Mouse (Mus musculus) hindbrain, embryonic 12.5 days (tissue): ENCODE results near the gene Kif17. TPM values are rescaled to one million over a fixed set of nuclear protein-coding genes. Genes with fewer than 3 reads are reported as not detected.

Source experiments
- ATAC-seq: fragments of 200-750 bp; cut with Nextera tagmentation; 2 replicates; pipeline ENCODE4 v1.8.0; 2017; ENCODE audit warnings: moderate TSS enrichment; ENCODE audit not compliant: low FRiP score
- H3K27ac ChIP-seq: fragments of 300-500 bp; sonication (generic); 2 replicates; pipeline ENCODE4 v1.5.1; 2016; ENCODE audit warnings: mild to moderate bottlenecking
- H3K27me3 ChIP-seq: fragments of 300-500 bp; sonication (generic); 2 replicates; pipeline ENCODE4 v1.6.1; 2016; ENCODE audit warnings: mild to moderate bottlenecking
- H3K36me3 ChIP-seq: fragments of 300-500 bp; sonication (generic); 2 replicates; pipeline ENCODE4 v1.6.1; 2016; ENCODE audit warnings: mild to moderate bottlenecking
- H3K4me1 ChIP-seq: fragments of 300-500 bp; sonication (generic); 2 replicates; pipeline ENCODE4 v1.6.1; 2016
- H3K4me2 ChIP-seq: fragments of 300-500 bp; sonication (generic); replicated peaks from 2 replicates; pipeline ENCODE4 v1.6.1; 2016; ENCODE audit warnings: mild to moderate bottlenecking
- H3K4me3 ChIP-seq: fragments of 300-500 bp; sonication (generic); 2 replicates; pipeline ENCODE4 v1.5.1; 2016; ENCODE audit warnings: mild to moderate bottlenecking
- H3K9ac ChIP-seq: fragments of 300-500 bp; sonication (generic); 2 replicates; pipeline ENCODE4 v1.6.1; 2016; ENCODE audit warnings: mild to moderate bottlenecking, moderate library complexity
- H3K9me3 ChIP-seq: fragments of 300-500 bp; sonication (generic); replicated peaks from 2 replicates; pipeline ENCODE4 v1.6.1; 2016; ENCODE audit warnings: mild to moderate bottlenecking
- WGBS: fragments of 180-500 bp; shearing (Covaris S2); methylation state at CpG from one replicate; pipeline ENCODE4 v1.1.7; 2016; 5-methylcytosine and 5-hydroxymethylcytosine counted together
- polyA plus RNA-seq: library from polyadenylated mRNA; unstranded; fragments of >200 nt; fragmentation: Nextera tagmentation; extraction: Ambion mirVana; gene quantifications from 2 replicates; pipeline ENCODE4 v1.2.1, GENCODE M21; 2016

The Kif17 gene
- polyA plus RNA-seq, 1 experiment from 2014 or later, result 1.5 TPM

- H3K4me2 ChIP-seq, result peak within 1 kb of the TSS; percentile 94
- WGBS, result under 1% methylated on average over 64 of the region's 64 CpGs
- H3K36me3 ChIP-seq, result peaks cover 26% of the 10 kb centered on the region
- H3K9me3 ChIP-seq, result no peaks in the 10 kb centered on the region
- H3K4me3 ChIP-seq, result peak within 1 kb of the TSS; percentile 94
- peak; percentile 98 for ATAC-seq
- H3K27ac ChIP-seq, result peak within 1 kb of the TSS; percentile 88
- no peaks in the 10 kb centered on the region for H3K27me3 ChIP-seq
- peaks cover 24% of the 10 kb centered on the region for H3K4me1 ChIP-seq
- H3K9ac ChIP-seq, result peak within 1 kb of the TSS; percentile 97
These were observed 54.3 kb downstream of the Kif17 start, which contains the start of gene Ddost for GRCm38 (mm10) chr4:138304340-138305104. Ddost (plus strand) TSS chr4:138304730.

DNA sequence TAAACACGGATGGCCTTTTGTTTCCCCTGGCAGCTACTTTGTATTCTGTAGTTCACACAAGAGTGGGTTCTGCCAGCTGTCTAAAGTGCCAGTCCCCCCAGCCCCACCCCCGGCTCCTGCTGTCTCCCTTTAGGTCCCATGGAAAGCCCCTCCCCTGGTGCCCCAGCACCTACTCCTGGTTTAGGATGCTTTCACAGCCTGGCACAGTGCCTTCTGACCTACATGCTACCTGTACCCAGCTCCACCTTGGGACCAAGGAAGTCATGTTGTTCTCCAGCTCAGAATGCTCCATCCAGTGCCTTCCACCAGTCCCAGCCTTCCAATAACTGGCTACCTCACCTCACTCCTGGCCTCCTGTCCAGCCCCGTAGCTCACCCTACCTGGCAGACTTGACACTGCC lies 56.8 kb downstream of the Kif17 start:
- Histone ChIP-seq H3K9ac (no peak overlapping the region), H3K36me3 (peaks cover 49% of the 10 kb centered on the region), H3K4me1 (peaks cover 24% of the 10 kb centered on the region), H3K27ac (no peak overlapping the region), H3K9me3 (no peaks in the 10 kb centered on the region), H3K4me2 (no peak overlapping the region), H3K27me3 (no peaks in the 10 kb centered on the region), H3K4me3 (no peak overlapping the region)
- WGBS, result 86% methylated on average over 3 of the region's 3 CpGs
- ATAC-seq, result no peak

- Histone ChIP-seq H3K4me2 (no peak overlapping the region), H3K4me3 (no peak overlapping the region), H3K27me3 (no peaks in the 10 kb centered on the region), H3K27ac (no peak overlapping the region), H3K4me1 (peaks cover 24% of the 10 kb centered on the region), H3K36me3 (peaks cover 57% of the 10 kb centered on the region), H3K9me3 (no peaks in the 10 kb centered on the region), H3K9ac (no peak overlapping the region)
- ATAC-seq, result no peak
- WGBS, result 91% methylated on average over 12 of the region's 12 CpGs
These were observed 57.5 kb downstream of the Kif17 start for GRCm38 (mm10) chr4:138307739-138308138.

- Histone ChIP-seq H3K4me1 (peaks cover 13% of the 10 kb centered on the region), H3K36me3 (peaks cover 83% of the 10 kb centered on the region), H3K4me3 (no peak overlapping the region), H3K4me2 (no peak overlapping the region), H3K27me3 (no peaks in the 10 kb centered on the region), H3K9ac (no peak overlapping the region), H3K9me3 (no peaks in the 10 kb centered on the region), H3K27ac (no peak overlapping the region)
- ATAC-seq, result no peak
- 94% methylated on average over 19 of the region's 19 CpGs for WGBS
These were observed 60.2 kb downstream of the Kif17 start for GRCm38 (mm10) chr4:138310311-138310910.

DNA sequence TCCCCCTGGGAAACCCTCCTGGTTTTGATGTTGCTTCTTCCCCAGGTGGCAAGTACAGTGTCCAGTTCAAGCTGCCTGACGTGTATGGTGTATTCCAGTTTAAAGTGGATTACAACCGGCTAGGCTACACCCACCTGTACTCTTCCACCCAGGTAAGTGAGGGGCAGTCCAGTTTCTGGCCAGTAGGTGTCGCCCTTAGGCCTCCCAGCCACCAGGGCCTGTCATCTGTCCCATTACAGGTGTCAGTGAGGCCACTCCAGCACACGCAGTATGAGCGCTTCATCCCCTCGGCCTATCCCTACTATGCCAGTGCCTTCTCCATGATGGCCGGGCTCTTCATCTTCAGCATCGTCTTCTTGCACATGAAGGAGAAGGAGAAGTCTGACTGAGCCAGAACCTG lies 61.4 kb downstream of the Kif17 start:
- H3K9ac ChIP-seq, result no peak overlapping the region
- no peaks in the 10 kb centered on the region for H3K27me3 ChIP-seq
- peaks cover 4% of the 10 kb centered on the region; the same call in 1 of the 2 replicates for H3K4me1 ChIP-seq
- H3K9me3 ChIP-seq, result peaks cover 3% of the 10 kb centered on the region; the same call in 1 of the 2 replicates
- peaks cover 92% of the 10 kb centered on the region for H3K36me3 ChIP-seq
- no peak overlapping the region for H3K4me3 ChIP-seq
- WGBS, result 74% methylated on average over 8 of the region's 8 CpGs
- peak; percentile 18; the same call in 1 of the 2 replicates for ATAC-seq
- no peak overlapping the region for H3K4me2 ChIP-seq
- no peak overlapping the region for H3K27ac ChIP-seq

GRCm38 (mm10) chr4:138312105-138312504 lies 61.9 kb downstream of the Kif17 start:
- peaks cover 94% of the 10 kb centered on the region for H3K36me3 ChIP-seq
- WGBS, result 96% methylated on average over 3 of the region's 3 CpGs
- H3K27me3 ChIP-seq, result no peaks in the 10 kb centered on the region
- ATAC-seq, result no peak
- H3K4me1 ChIP-seq, result peaks cover under 1% of the 10 kb centered on the region; the same call in 1 of the 2 replicates
- no peak overlapping the region for H3K27ac ChIP-seq
- no peak overlapping the region for H3K9ac ChIP-seq
- no peak overlapping the region for H3K4me3 ChIP-seq
- peaks cover 4% of the 10 kb centered on the region; the same call in 1 of the 2 replicates for H3K9me3 ChIP-seq
- H3K4me2 ChIP-seq, result no peak overlapping the region

- H3K9me3 ChIP-seq, result peaks cover 4% of the 10 kb centered on the region; the same call in 1 of the 2 replicates
- ATAC-seq, result no peak
- peaks cover 7% of the 10 kb centered on the region; the same call in 1 of the 2 replicates for H3K4me1 ChIP-seq
- H3K4me2 ChIP-seq, result no peak overlapping the region
- WGBS, result 95% methylated on average over 11 of the region's 11 CpGs
- H3K9ac ChIP-seq, result no peak overlapping the region
- H3K36me3 ChIP-seq, result peaks cover 89% of the 10 kb centered on the region
- no peak overlapping the region for H3K4me3 ChIP-seq
- no peak overlapping the region for H3K27ac ChIP-seq
- H3K27me3 ChIP-seq, result no peaks in the 10 kb centered on the region
These were observed 62.8 kb downstream of the Kif17 start for GRCm38 (mm10) chr4:138313021-138313420.

DNA sequence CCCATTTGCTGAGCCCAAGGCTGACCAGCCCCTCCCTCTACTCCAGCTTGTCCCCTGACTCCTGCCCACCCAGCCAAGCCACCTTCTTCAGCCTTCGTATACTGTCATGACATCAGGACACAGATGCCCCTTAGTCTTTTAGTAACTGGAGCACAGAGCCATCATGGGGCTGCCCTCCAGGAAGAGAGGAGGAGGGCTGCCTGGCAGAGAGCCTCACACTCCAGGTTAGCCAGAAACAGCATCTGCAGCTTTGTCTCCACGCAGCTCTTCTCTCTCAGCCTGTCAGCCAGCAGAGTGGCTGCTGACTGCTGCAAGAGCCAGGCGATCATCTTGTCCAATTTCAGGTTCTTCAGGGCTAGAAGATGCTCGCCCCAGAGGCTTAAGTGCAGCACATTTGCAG lies 63.6 kb downstream of the Kif17 start:
- no peak for ATAC-seq
- Histone ChIP-seq H3K27ac (no peak overlapping the region), H3K4me3 (no peak overlapping the region), H3K9ac (no peak overlapping the region), H3K27me3 (no peaks in the 10 kb centered on the region), H3K4me1 (peaks cover 8% of the 10 kb centered on the region; the same call in 1 of the 2 replicates), H3K4me2 (no peak overlapping the region), H3K9me3 (peaks cover 4% of the 10 kb centered on the region; the same call in 1 of the 2 replicates), H3K36me3 (peaks cover 83% of the 10 kb centered on the region)
- 92% methylated on average over 4 of the region's 4 CpGs for WGBS

- Histone ChIP-seq H3K27ac (no peak overlapping the region), H3K4me3 (no peak overlapping the region), H3K27me3 (no peaks in the 10 kb centered on the region; the same call in 1 of the 2 replicates), H3K4me2 (no peak overlapping the region), H3K36me3 (peaks cover 65% of the 10 kb centered on the region), H3K9ac (no peak overlapping the region), H3K4me1 (peaks cover 8% of the 10 kb centered on the region; the same call in 1 of the 2 replicates), H3K9me3 (peaks cover 4% of the 10 kb centered on the region; the same call in 1 of the 2 replicates)
- ATAC-seq, result no peak
- WGBS, result 68% methylated on average over 9 of the region's 9 CpGs
These were observed 65.5 kb downstream of the Kif17 start for GRCm38 (mm10) chr4:138315781-138316180.

DNA sequence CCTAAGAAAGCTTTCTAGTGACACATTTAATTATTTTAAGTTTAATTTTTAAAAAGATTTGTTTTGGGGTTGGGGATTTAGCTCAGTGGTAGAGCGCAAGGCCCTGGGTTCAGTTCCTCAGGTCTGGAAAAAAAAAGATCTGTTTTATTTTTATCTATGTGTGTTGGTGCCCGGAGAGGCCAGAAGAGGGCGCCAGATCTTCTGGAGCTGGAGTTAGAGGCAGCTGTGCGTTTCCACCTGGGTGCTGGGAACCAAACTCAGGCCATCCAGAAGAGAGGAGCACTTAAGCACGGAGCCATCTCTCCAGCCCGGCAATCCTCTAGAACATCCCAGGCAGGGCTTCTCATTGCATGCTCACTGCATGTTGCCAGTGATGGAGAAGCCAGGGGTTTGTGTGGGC lies 66.1 kb downstream of the Kif17 start:
- Histone ChIP-seq H3K9ac (no peak overlapping the region), H3K4me3 (no peak overlapping the region), H3K4me1 (peaks cover 8% of the 10 kb centered on the region; the same call in 1 of the 2 replicates), H3K4me2 (no peak overlapping the region), H3K36me3 (peaks cover 59% of the 10 kb centered on the region), H3K27me3 (no peaks in the 10 kb centered on the region; the same call in 1 of the 2 replicates), H3K27ac (no peak overlapping the region), H3K9me3 (peaks cover 4% of the 10 kb centered on the region; the same call in 1 of the 2 replicates)
- no peak for ATAC-seq
- 91% methylated on average over 6 of the region's 6 CpGs for WGBS

DNA sequence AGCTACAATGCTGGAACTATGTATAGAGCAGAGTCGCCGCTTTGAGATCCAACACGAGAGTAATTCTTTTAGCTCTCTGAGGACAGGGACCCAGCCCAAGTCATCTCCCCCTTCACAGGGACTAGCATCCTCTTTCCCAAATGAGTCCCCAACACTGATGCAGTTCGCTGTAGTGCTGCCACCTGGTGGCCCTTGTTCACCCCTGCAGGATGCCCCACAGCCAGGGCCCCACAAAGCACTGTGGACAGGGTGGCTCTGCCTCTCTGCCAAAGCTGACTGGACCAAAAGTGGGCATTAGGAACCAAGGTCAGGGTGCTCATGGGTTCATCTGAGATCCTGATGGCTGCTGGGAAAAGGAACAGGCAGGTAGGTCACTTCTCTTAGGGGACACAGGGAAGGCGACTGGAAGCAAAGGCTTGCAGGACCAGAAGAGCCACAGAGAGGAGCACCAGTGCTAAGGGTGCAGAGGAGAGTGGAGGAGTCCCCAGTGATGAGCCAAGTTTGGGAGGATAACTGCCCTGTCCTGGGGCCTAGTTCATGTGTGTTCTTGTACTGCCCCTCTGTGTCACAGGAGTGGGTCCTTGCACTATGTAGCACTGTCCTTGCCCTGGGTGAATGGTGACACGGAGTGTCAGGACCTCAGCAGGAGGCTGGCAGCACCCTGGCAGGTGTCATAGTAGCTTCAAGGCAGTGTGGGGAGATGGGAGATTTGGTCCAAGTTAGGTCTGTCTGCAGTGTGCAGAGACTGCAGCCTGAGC lies 68.5 kb downstream of the Kif17 start:
- H3K27ac ChIP-seq, result no peak overlapping the region
- ATAC-seq, result peak; percentile 55
- H3K9me3 ChIP-seq, result peaks cover 4% of the 10 kb centered on the region; the same call in 1 of the 2 replicates
- H3K27me3 ChIP-seq, result peaks cover 2% of the 10 kb centered on the region; the same call in 1 of the 2 replicates
- H3K4me3 ChIP-seq, result no peak overlapping the region
- 49% methylated on average over 6 of the region's 6 CpGs for WGBS
- H3K4me2 ChIP-seq, result no peak overlapping the region
- peaks cover 19% of the 10 kb centered on the region for H3K4me1 ChIP-seq
- H3K9ac ChIP-seq, result no peak overlapping the region
- H3K36me3 ChIP-seq, result peaks cover 36% of the 10 kb centered on the region

- Histone ChIP-seq H3K36me3 (peaks cover 28% of the 10 kb centered on the region), H3K4me2 (no peak overlapping the region), H3K4me1 (peaks cover 26% of the 10 kb centered on the region), H3K27me3 (peaks cover 2% of the 10 kb centered on the region; the same call in 1 of the 2 replicates), H3K9me3 (peaks cover 4% of the 10 kb centered on the region; the same call in 1 of the 2 replicates), H3K9ac (no peak overlapping the region), H3K27ac (no peak overlapping the region), H3K4me3 (no peak overlapping the region)
- ATAC-seq, result no peak
- WGBS, result 36% methylated on average over 10 of the region's 10 CpGs
These were observed 69.3 kb downstream of the Kif17 start for GRCm38 (mm10) chr4:138319508-138319907.
